Mouse (Mus musculus) monocyte, adult 5-6 weeks (primary cell): ENCODE measurements around the gene Epdr1. TPM values are rescaled to one million over a fixed set of nuclear protein-coding genes. Genes with fewer than 3 reads are reported as not detected.

ENCODE experiments used
- ATAC-seq: fragments of 153-309, 156-312 bp; replicated peaks from 2 replicates; pipeline ENCODE4 v1.8.0; 2017; ENCODE audit warnings: mild to moderate bottlenecking; ENCODE audit not compliant: low TSS enrichment, insufficient number of reproducible peaks, severe bottlenecking, poor library complexity, low FRiP score
- total RNA-seq: library from RNA; stranded (forward); fragments of 200-1000, 200-491, 200-594 nt; gene quantifications from 3 replicates; pipeline ENCODE4 v1.2.3, GENCODE M21; 2017

Gene Epdr1
- total RNA-seq: 1.5 TPM in 1 of 3 replicates, not detected in the others

DNA sequence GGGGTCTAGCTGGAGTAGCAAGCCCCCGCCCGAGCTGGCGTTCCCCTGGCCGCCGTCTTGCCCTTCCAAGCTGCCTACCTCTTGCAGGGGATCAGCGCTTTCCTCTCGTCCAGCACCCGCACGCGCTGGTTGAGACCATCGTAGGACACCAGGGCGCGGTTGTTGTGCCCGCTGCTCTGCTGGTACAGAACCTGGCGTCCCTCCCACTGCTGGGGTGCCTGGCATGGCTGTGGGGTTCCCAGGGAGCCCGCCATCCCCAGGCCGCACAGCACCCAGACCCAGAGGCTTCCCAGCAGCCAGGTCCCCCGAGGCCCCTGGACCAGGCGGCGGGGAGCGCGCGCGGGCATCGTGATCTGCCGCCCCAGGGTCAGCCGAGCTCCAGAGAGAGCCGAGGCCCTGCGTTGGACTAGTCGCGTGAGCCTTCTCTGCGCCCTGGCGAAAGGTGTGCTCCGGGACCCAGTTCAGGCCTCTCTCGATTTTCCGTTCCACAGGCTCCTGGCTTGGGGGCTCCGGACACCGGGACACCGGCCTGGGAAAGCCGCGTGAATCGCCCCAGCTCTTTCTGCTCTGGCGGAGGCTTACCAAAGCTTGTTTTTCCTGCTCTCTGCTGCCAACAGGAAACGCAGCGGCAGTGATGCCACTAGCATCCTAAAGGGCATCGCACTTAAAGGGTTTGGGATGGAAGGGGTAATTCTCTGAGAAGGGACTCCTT is at the start of gene Epdr1:
Gene Epdr1 (minus strand): TSS at position 712 of the 712 bp plus-strand sequence.
- no peak for ATAC-seq

- ATAC-seq: no peak
Observed at GRCm38 (mm10) chr13:19668355-19669140, 48.8 kb upstream of the Epdr1 start.

DNA sequence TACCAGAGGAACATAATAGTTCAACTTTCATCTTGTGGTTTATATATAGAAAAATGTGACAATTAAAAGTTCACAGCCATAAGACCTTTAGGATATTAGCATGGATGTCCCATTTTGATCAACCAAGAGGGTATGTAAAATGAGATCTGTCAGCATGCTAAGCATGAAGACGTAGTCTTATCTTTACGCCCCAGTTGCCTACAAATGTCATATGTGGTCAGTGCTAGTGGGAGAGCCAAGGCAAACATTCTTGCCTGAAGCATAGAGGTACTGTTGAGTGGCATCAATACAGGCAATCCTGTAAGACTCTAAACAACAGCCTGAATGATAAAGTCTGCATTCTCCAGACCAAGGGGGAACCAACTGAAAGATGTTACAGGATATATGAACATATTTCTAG is 32.7 kb upstream of the Epdr1 start:
- ATAC-seq: no peak

DNA sequence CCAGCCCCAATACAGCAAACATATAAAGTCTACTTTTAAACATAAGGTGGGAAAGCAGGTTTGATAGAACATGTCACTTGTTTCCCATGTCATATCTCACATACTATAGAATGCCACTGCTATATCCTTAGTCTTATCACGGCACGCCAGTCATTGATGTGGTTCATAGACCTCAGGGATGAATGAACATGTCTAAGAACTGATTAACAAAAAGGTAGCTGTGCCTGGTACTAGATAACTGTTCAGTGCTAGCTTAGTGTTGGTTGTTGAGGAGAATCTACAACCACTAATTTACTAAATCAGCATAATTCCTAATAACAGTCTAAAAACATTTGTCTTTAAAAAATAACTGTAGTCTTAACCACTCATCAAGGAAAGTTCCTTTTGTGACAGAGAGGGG is 30.1 kb upstream of the Epdr1 start:
- no peak for ATAC-seq

DNA sequence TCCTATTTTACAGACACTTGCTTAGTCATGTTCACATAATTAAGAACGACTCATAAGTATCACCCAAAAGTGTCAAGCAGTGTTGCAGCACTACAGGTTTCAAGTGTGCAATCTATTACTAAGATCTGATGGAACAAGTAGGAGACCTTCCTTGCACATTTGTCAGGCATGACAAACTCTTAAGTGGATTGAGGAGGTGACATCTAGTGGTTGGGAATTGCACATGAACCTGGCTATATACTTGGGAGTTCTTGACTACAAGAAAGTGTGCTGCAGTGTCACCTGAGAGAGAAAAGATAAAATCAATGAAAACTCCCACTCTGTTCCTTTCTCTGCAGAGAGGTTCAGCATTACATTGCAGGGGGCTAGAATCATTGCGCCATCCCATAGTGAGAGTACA is 24.5 kb upstream of the Epdr1 start:
- ATAC-seq: no peak

DNA sequence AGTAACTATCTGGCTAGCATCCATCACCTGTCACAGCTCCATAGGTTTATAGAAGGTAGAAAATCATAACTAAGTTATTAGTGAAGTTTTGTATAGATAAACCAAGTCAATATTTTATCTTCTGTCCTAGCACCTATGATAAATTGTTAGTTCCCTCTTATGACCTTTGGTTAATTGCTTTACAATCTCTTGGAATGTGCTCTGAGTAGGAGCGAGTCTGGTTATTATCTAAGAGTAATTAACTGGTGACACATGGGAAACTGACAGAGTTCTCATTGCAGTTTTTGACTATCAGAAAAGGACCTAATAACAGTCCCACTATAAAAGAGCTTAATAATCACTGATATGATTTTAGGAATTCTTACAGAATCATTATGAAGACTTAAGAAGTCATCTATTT is 23.8 kb upstream of the Epdr1 start:
- no peak for ATAC-seq

DNA sequence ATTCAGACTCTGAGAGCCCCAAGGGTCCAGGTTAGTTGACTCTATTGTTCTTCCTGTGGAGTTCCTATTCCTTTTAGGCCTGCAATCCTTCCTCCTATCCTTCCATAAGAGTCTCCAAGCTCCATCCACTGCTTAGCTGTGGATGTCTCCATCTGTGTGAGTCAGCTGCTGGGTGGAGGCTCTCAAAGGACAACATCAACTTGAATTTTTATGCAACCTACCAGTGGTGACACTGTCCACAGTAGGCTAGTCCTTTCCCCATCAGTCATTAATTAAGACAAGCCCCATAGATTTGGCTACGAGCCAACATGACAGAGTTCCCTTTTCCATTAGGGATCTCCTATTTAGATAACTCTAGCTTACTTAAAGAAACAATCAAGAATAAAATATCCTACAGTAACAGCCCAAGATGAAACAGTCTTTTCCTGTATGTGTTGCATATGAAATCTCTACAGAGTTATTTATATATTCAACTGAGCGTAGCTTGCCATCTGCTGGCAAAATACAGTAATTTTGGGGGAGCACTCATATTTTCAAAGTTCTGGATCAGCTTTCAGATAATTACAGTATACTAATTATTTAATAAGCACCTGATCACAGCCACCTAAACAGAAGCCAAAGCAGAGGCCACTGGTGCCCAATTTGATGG is 20.6 kb upstream of the Epdr1 start:
- no peak for ATAC-seq

GRCm38 (mm10) chr13:19636131-19636530 is 16.4 kb upstream of the Epdr1 start:
- ATAC-seq: no peak

GRCm38 (mm10) chr13:19630768-19631709 is 11.3 kb upstream of the Epdr1 start:
- no peak for ATAC-seq

GRCm38 (mm10) chr13:19626473-19626872 is 6.7 kb upstream of the Epdr1 start:
- no peak for ATAC-seq

DNA sequence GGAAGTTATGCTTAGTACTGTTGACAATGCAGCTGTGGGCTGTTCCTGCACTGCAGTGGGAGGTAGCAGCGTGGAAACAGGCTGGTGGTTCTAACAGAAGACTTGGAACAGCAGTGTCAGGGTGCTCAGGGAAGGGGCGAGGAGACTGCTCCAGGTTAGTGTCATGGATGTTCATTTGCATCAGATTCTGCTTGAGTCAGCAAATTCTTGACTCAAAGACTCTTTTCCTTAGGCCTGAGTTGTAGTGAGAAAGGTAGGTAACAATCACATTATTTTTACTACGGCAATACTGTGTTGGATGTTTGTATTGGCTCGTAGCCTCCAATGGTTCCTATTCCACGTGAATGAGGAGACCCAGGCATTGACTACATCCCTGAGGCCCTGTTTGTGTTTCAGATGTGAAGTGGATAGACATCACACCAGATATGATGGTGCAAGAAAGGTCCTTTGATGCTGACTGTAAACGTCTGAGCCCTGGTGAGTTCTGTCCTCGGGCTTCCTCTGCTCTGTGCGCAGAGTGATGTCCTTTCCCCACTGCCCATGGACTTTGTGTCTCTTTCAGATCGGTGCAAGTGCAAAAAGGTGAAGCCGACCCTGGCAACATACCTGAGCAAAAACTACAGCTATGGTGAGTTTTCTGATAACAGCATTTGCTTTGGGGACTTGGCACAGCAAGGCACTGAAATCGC is 5.0 kb upstream of the Epdr1 start:
- ATAC-seq: no peak

GRCm38 (mm10) chr13:19623228-19623905 is 3.6 kb upstream of the Epdr1 start:
- ATAC-seq: no peak

DNA sequence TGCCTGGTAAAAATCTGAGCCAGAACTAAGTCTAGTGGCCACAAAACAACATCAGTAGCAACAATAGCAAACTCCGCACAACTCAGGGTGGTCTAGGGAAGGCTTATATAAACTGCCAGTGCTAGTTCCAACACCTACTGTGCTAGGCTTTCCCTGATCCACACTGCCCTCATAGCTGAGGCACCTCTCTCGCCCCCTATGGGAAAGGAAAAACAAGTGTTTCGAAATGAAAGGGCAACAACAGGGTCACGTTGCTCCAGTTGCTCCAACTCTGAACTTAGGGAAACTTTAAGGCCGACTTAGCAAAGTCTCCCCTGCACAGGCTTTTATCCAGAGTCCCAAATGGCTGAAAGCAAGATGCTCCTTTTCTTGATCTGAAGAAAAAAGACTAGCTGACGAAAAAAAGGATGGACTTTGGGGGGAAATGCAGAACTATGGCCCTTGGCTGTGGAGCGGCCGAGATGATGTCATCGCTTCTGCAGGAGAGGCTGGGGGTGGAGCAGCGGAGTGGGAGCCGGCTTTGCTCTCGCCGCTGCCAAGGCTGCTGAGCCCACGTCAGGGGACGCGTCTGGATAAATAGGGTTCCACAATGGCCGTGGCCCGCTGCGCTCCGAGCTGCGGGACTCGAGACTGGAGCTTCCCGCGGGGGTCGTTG is 3.0 kb upstream of the Epdr1 start, which contains the start of gene Sfrp4:
Gene Sfrp4 (plus strand): TSS at position 532 of the 655 bp plus-strand sequence.
- ATAC-seq: no peak

GRCm38 (mm10) chr13:19618841-19619215 is 899 bp downstream of the Epdr1 start:
- no peak for ATAC-seq

DNA sequence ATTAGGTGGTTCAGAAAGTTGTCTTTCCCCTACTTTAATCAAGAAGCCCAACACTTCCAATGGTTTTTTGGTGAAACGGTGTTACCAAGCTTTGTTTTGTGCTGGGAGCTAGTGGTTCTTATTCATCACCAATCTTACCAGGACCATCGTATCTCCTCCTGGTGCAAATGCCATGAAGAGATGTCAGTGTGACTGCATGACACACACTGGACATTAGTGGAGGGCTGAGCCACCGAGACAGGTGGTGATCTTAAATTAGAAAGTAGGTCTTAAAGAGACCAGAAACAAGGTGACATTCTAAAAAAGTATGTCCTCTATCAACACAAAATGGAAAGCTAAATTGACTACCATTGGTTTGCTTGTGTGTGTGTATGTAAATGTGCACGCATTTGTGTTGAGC is 1.6 kb downstream of the Epdr1 start:
- ATAC-seq: no peak

GRCm38 (mm10) chr13:19614311-19614710 is 5.4 kb downstream of the Epdr1 start:
- no peak for ATAC-seq

DNA sequence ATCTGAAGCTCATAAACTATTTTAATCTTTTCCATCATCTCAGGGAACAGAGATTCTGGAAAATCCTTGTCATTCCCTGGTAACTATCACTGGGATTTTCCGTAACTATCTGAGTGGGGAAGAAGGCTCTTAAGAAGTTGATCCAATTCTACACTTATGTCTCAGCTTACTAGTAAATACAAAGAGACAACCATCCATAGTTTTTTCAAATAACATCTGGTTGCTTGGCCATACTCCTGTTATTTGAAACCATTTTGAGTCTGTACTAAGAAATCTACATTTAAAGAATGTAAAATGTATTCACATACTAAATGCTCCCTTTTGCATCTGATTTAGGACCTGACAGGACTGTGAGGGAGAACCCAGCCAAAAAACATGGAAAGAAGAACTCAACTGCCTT is 6.3 kb downstream of the Epdr1 start:
- no peak for ATAC-seq
